Mouse (Mus musculus): Measurements from ENCODE around the gene Xlr4b. TPM values are rescaled to one million over a fixed set of nuclear protein-coding genes. Genes with fewer than 3 reads are reported as not detected.

The Xlr4b gene
- 0.50 TPM for polyA plus RNA-seq (2014; fragmentation: Illumina TruSeq; extraction: RNeasy Lipid Tissue Mini Kit (QIAGEN cat#74804); ENCODE audit: low read depth, low replicate concordance)

GRCm38 (mm10) chrX:73213819-73214564 is at the start of gene Xlr4b:
Xlr4b (plus strand) TSS chrX:73214333.

GRCm38 (mm10) chrX:73176889-73177288 is 37.2 kb upstream of the Xlr4b start, which contains the start of gene Spin2d:
Spin2d (minus strand) TSS chrX:73176989.

DNA sequence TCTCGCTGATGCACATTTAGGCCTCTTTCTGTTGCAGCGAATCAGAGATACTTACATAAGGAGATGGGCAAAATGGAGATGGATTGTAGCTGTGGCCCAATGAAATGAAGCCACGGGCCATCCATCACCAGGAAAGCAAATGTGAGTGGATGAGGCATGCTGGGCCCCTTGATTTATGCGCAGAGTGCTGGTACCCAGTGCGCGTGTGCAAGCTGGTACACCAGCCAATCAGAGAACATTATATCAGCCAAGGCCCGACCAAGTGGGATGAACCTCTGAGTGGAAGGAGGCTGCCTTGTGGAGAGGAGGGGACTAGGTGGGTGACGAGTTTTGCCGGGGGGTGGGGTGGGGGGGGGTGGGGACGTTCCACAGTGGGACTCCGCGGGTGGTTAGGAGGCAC is 22.2 kb upstream of the Xlr4b start, which contains the start of gene Xlr3b:
Gene Xlr3b, plus strand, starts transcription at position 274 of the 400 bp plus-strand sequence.

DNA sequence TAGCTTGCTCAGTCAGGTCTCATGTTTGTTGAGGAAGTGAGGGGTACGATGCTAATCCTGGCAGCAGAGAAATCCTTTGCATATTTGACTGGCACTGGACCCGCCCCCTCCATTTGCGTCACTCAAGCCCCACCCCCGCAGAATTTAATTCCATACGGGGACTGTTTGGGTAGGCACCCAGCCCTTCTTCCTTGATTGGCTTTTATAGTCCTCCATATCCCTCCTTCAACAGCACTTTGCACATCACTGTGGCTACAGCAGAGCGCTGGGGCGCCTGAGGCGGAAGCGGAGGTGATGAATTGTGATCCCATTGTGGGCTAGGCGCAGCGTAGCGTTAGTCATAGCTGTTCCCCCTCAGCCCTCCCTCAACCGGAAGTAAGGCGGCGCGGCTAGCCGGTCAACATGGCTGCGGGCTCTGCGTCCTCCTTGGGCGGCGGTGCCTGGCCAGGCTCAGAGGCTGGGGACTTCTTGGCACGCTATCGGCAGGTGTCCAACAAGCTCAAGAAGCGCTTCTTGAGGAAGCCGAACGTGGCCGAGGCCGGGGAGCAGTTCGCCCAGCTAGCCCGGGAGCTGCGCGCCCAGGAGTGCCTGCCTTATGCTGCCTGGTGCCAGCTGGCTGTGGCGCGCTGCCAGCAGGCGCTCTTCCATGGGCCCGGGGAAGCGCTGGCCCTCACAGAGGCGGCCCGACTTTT is 13.9 kb downstream of the Xlr4b start, which contains the start of gene F8a:
Gene F8a, plus strand, starts transcription at position 378 of the 692 bp plus-strand sequence.

GRCm38 (mm10) chrX:73242821-73243325 is 28.7 kb downstream of the Xlr4b start, which contains the start of gene Xlr4c:
Xlr4c (minus strand) TSS chrX:73243130.

GRCm38 (mm10) chrX:73265270-73265669 is 51.1 kb downstream of the Xlr4b start, which contains the start of gene Xlr3c:
Xlr3c (minus strand) TSS chrX:73265390.

Other genes starting within 250 kb of the Xlr4b start
- 2.2 TPM for gene Zfp185, start 227.0 kb upstream of the Xlr4b start, polyA plus RNA-seq (2014; fragmentation: Illumina TruSeq; extraction: RNeasy Lipid Tissue Mini Kit (QIAGEN cat#74804); ENCODE audit: low read depth, low replicate concordance)
- not detected for gene Pnma5, start 177.2 kb upstream of the Xlr4b start, polyA plus RNA-seq (2014; fragmentation: Illumina TruSeq; extraction: RNeasy Lipid Tissue Mini Kit (QIAGEN cat#74804); ENCODE audit: low read depth, low replicate concordance)
- not detected for gene Pnma3, start 149.5 kb upstream of the Xlr4b start, polyA plus RNA-seq (2014; fragmentation: Illumina TruSeq; extraction: RNeasy Lipid Tissue Mini Kit (QIAGEN cat#74804); ENCODE audit: low read depth, low replicate concordance)
- gene Xlr4a, start 131.9 kb upstream of the Xlr4b start, polyA plus RNA-seq (2014; fragmentation: Illumina TruSeq; extraction: RNeasy Lipid Tissue Mini Kit (QIAGEN cat#74804); ENCODE audit: low read depth, low replicate concordance), result not detected
- gene Xlr3a, start 117.2 kb upstream of the Xlr4b start, polyA plus RNA-seq (2014; fragmentation: Illumina TruSeq; extraction: RNeasy Lipid Tissue Mini Kit (QIAGEN cat#74804); ENCODE audit: low read depth, low replicate concordance), result 0.71 TPM
- not detected for gene Gm14685, start 97.3 kb upstream of the Xlr4b start, polyA plus RNA-seq (2014; fragmentation: Illumina TruSeq; extraction: RNeasy Lipid Tissue Mini Kit (QIAGEN cat#74804); ENCODE audit: low read depth, low replicate concordance)
- not detected for gene Xlr5b, start 65.5 kb upstream of the Xlr4b start, polyA plus RNA-seq (2014; fragmentation: Illumina TruSeq; extraction: RNeasy Lipid Tissue Mini Kit (QIAGEN cat#74804); ENCODE audit: low read depth, low replicate concordance)
- gene DXBay18, start 64.9 kb upstream of the Xlr4b start, polyA plus RNA-seq (2014; fragmentation: Illumina TruSeq; extraction: RNeasy Lipid Tissue Mini Kit (QIAGEN cat#74804); ENCODE audit: low read depth, low replicate concordance), result not detected
- gene Spin2d, start 37.3 kb upstream of the Xlr4b start, polyA plus RNA-seq (2014; fragmentation: Illumina TruSeq; extraction: RNeasy Lipid Tissue Mini Kit (QIAGEN cat#74804); ENCODE audit: low read depth, low replicate concordance), result not detected
- gene Xlr3b, start 22.1 kb upstream of the Xlr4b start, polyA plus RNA-seq (2014; fragmentation: Illumina TruSeq; extraction: RNeasy Lipid Tissue Mini Kit (QIAGEN cat#74804); ENCODE audit: low read depth, low replicate concordance), result 0.76 TPM
- gene F8a, start 14.0 kb downstream of the Xlr4b start, polyA plus RNA-seq (2014; fragmentation: Illumina TruSeq; extraction: RNeasy Lipid Tissue Mini Kit (QIAGEN cat#74804); ENCODE audit: low read depth, low replicate concordance), result 4.1 TPM
- not detected for gene Xlr4c, start 28.8 kb downstream of the Xlr4b start, polyA plus RNA-seq (2014; fragmentation: Illumina TruSeq; extraction: RNeasy Lipid Tissue Mini Kit (QIAGEN cat#74804); ENCODE audit: low read depth, low replicate concordance)
- not detected for gene Xlr3c, start 51.1 kb downstream of the Xlr4b start, polyA plus RNA-seq (2014; fragmentation: Illumina TruSeq; extraction: RNeasy Lipid Tissue Mini Kit (QIAGEN cat#74804); ENCODE audit: low read depth, low replicate concordance)
- not detected for gene Xlr5a, start 78.6 kb downstream of the Xlr4b start, polyA plus RNA-seq (2014; fragmentation: Illumina TruSeq; extraction: RNeasy Lipid Tissue Mini Kit (QIAGEN cat#74804); ENCODE audit: low read depth, low replicate concordance)
- gene Xlr5c, start 78.6 kb downstream of the Xlr4b start, polyA plus RNA-seq (2014; fragmentation: Illumina TruSeq; extraction: RNeasy Lipid Tissue Mini Kit (QIAGEN cat#74804); ENCODE audit: low read depth, low replicate concordance), result not detected
- not detected for gene Gm45015, start 122.5 kb downstream of the Xlr4b start, polyA plus RNA-seq (2014; fragmentation: Illumina TruSeq; extraction: RNeasy Lipid Tissue Mini Kit (QIAGEN cat#74804); ENCODE audit: low read depth, low replicate concordance)
- 7.8 TPM for gene Zfp275, start 128.3 kb downstream of the Xlr4b start, polyA plus RNA-seq (2014; fragmentation: Illumina TruSeq; extraction: RNeasy Lipid Tissue Mini Kit (QIAGEN cat#74804); ENCODE audit: low read depth, low replicate concordance)
- not detected for gene Gm18336, start 184.4 kb downstream of the Xlr4b start, polyA plus RNA-seq (2014; fragmentation: Illumina TruSeq; extraction: RNeasy Lipid Tissue Mini Kit (QIAGEN cat#74804); ENCODE audit: low read depth, low replicate concordance)
- gene Zfp92, start 196.8 kb downstream of the Xlr4b start, polyA plus RNA-seq (2014; fragmentation: Illumina TruSeq; extraction: RNeasy Lipid Tissue Mini Kit (QIAGEN cat#74804); ENCODE audit: low read depth, low replicate concordance), result not detected
- not detected for gene Trex2, start 221.0 kb downstream of the Xlr4b start, polyA plus RNA-seq (2014; fragmentation: Illumina TruSeq; extraction: RNeasy Lipid Tissue Mini Kit (QIAGEN cat#74804); ENCODE audit: low read depth, low replicate concordance)
- gene Haus7, start 244.7 kb downstream of the Xlr4b start, polyA plus RNA-seq (2014; fragmentation: Illumina TruSeq; extraction: RNeasy Lipid Tissue Mini Kit (QIAGEN cat#74804); ENCODE audit: low read depth, low replicate concordance), result 8.6 TPM

All from heart, adult 10 weeks (tissue).